Mouse (Mus musculus) myocyte (in vitro differentiated cells): ENCODE results near the gene Bora. TPM values are rescaled to one million over a fixed set of nuclear protein-coding genes. Genes with fewer than 3 reads are reported as not detected.

ENCODE experiments used
- H3K27me3 ChIP-seq: one replicate; pipeline ENCODE4 v1.6.1; 2011; ENCODE audit not compliant: control insufficient read depth, insufficient read depth, insufficient read length
- H3K36me3 ChIP-seq: one replicate; pipeline ENCODE4 v1.6.1; 2011; ENCODE audit not compliant: control insufficient read depth, insufficient read depth
- H3K4me2 ChIP-seq: one replicate; pipeline ENCODE4 v1.6.1; 2011; ENCODE audit warnings: low read depth, control low read depth
- H3K4me3 ChIP-seq: one replicate; pipeline ENCODE4 v1.5.1; 2011; ENCODE audit warnings: mild to moderate bottlenecking, control low read depth, moderate library complexity
- H3K79me2 ChIP-seq: one replicate; pipeline ENCODE4 v1.6.1; 2011; ENCODE audit not compliant: control insufficient read depth, insufficient read depth
- H3ac ChIP-seq: one replicate; pipeline ENCODE4 v1.6.1; 2011; ENCODE audit not compliant: control insufficient read depth, insufficient read length
- CEBPB ChIP-seq: IDR thresholded peaks from 2 replicates; pipeline ENCODE4 v1.6.1; 2011; ENCODE audit warnings: mild to moderate bottlenecking, moderate library complexity; ENCODE audit not compliant: poor library complexity, insufficient read depth, severe bottlenecking
- E2F4 ChIP-seq: IDR thresholded peaks from one replicate; pipeline ENCODE4 v1.6.1; 2011; ENCODE audit warnings: mild to moderate bottlenecking, control low read depth, moderate library complexity; ENCODE audit not compliant: insufficient read depth
- MAX ChIP-seq: IDR thresholded peaks from one replicate; pipeline ENCODE4 v1.6.1; 2011; ENCODE audit warnings: low read depth, mild to moderate bottlenecking, control low read depth
- MYOD1 ChIP-seq, 3 experiments: IDR thresholded peaks; one replicate each; pipeline ENCODE4 v1.6.1; 2011; ENCODE audit warnings: control low read depth in 2 of 3, low read depth in 2 of 3, mild to moderate bottlenecking in 2 of 3, moderate library complexity in 1 of 3; ENCODE audit not compliant: insufficient read length in 2 of 3, control insufficient read depth in 1 of 3
- MYOG ChIP-seq, 3 experiments: IDR thresholded peaks; one replicate each; pipeline ENCODE4 v1.6.1; 2011; ENCODE audit warnings: control low read depth in 2 of 3, low read depth in 2 of 3, mild to moderate bottlenecking in 2 of 3; ENCODE audit not compliant: insufficient read length in 2 of 3, control insufficient read depth in 1 of 3, insufficient read depth in 1 of 3
- POLR2A ChIP-seq: IDR thresholded peaks from one replicate; pipeline ENCODE4 v1.6.1; 2011; ENCODE audit warnings: low read depth, mild to moderate bottlenecking, control low read depth, moderate library complexity; ENCODE audit not compliant: insufficient read length
- POLR2AphosphoS2 ChIP-seq: IDR thresholded peaks from one replicate; pipeline ENCODE4 v1.6.1; 2011; ENCODE audit warnings: low read depth, control low read depth; ENCODE audit not compliant: insufficient read length
- REST ChIP-seq: IDR thresholded peaks from one replicate; pipeline ENCODE4 v1.6.1; 2011; ENCODE audit warnings: mild to moderate bottlenecking, control low read depth, moderate library complexity; ENCODE audit not compliant: insufficient read depth, insufficient read length
- SRF ChIP-seq: IDR thresholded peaks from one replicate; pipeline ENCODE4 v1.6.1; 2011; ENCODE audit warnings: low read depth; ENCODE audit not compliant: control insufficient read depth, insufficient read length
- TCF12 ChIP-seq: IDR thresholded peaks from one replicate; pipeline ENCODE4 v1.6.1; 2011; ENCODE audit warnings: mild to moderate bottlenecking, control low read depth; ENCODE audit not compliant: poor library complexity, insufficient read depth, severe bottlenecking
- TCF3 ChIP-seq: IDR thresholded peaks from one replicate; pipeline ENCODE4 v1.6.1; 2011; ENCODE audit warnings: low read depth, control low read depth; ENCODE audit not compliant: insufficient read length
- USF1 ChIP-seq: IDR thresholded peaks from one replicate; pipeline ENCODE4 v1.6.1; 2011; ENCODE audit warnings: low read depth, mild to moderate bottlenecking, control low read depth, moderate library complexity
- polyA plus RNA-seq: library from polyadenylated mRNA; unstranded; fragments of >200 nt; fragmentation: generic; extraction: Trizol; gene quantifications from one replicate; pipeline ENCODE4 v1.2.1, GENCODE M21; 2012; ENCODE audit warnings: missing spikeins

Bora gene
- 4.3 TPM for polyA plus RNA-seq

GRCm38 (mm10) chr14:99046031-99046781 lies at the start of gene Bora, which contains the start of gene Mzt1:
Gene Bora, plus strand, starts transcription at chr14:99046222.
Gene Mzt1, minus strand, starts transcription at chr14:99046134.
- Histone ChIP-seq H3ac (peak within 1 kb of the TSS; percentile 99), H3K4me2 (peak within 1 kb of the TSS; percentile 86), H3K36me3 (peaks cover 7% of the 10 kb centered on the region), H3K27me3 (no peaks in the 10 kb centered on the region), H3K79me2 (peaks cover 69% of the 10 kb centered on the region), H3K4me3 (peak within 1 kb of the TSS; percentile 87)
- TF ChIP-seq TCF3 (no peak), E2F4 (peak; percentile 93), REST (no peak), USF1 (no peak), CEBPB (no peak), POLR2A (peak; percentile 90), MYOG (IDR thresholded peaks at IDR 0.05; ENCODE audit: control insufficient read depth in 1 of 3, insufficient read depth in 1 of 3, insufficient read length in 2 of 3, low read depth in 2 of 3) (no peak), POLR2AphosphoS2 (peak; percentile 89), SRF (no peak), MYOD1 (IDR thresholded peaks at IDR 0.05; ENCODE audit: control insufficient read depth in 1 of 3, insufficient read length in 2 of 3, low read depth in 2 of 3) (no peak), MAX (no peak), TCF12 (no peak)

GRCm38 (mm10) chr14:99010224-99010919 lies 35.6 kb upstream of the Bora start:
- no peaks in the 10 kb centered on the region for H3K79me2 ChIP-seq
- H3K4me2 ChIP-seq: peak overlapping the region; percentile 59
- TF ChIP-seq TCF3 (no peak), MYOD1 (IDR thresholded peaks at IDR 0.05; ENCODE audit: control insufficient read depth in 1 of 3, insufficient read length in 2 of 3, low read depth in 2 of 3) (no peak), E2F4 (no peak), POLR2A (no peak), MYOG (IDR thresholded peaks at IDR 0.05; ENCODE audit: control insufficient read depth in 1 of 3, insufficient read depth in 1 of 3, insufficient read length in 2 of 3, low read depth in 2 of 3) (no peak), REST (no peak), MAX (no peak), TCF12 (no peak), USF1 (no peak), SRF (no peak), CEBPB (no peak), POLR2AphosphoS2 (no peak)
- H3K4me3 ChIP-seq: no peak overlapping the region
- no peaks in the 10 kb centered on the region for H3K27me3 ChIP-seq
- H3K36me3 ChIP-seq: no peaks in the 10 kb centered on the region
- no peak overlapping the region for H3ac ChIP-seq

- Histone ChIP-seq H3K4me3 (no peak overlapping the region), H3K27me3 (no peaks in the 10 kb centered on the region), H3K79me2 (no peaks in the 10 kb centered on the region), H3ac (no peak overlapping the region), H3K4me2 (peak overlapping the region; percentile 59), H3K36me3 (no peaks in the 10 kb centered on the region)
- TF ChIP-seq MYOD1 (IDR thresholded peaks at IDR 0.05; ENCODE audit: control insufficient read depth in 1 of 3, insufficient read length in 2 of 3, low read depth in 2 of 3) (no peak), TCF12 (no peak), POLR2A (no peak), TCF3 (no peak), CEBPB (no peak), E2F4 (no peak), MYOG (IDR thresholded peaks at IDR 0.05; ENCODE audit: control insufficient read depth in 1 of 3, insufficient read depth in 1 of 3, insufficient read length in 2 of 3, low read depth in 2 of 3) (no peak), USF1 (no peak), REST (no peak), MAX (no peak), POLR2AphosphoS2 (no peak)
Measured at GRCm38 (mm10) chr14:99010920-99011313, 35.1 kb upstream of the Bora start.

GRCm38 (mm10) chr14:99018691-99019090 lies 27.3 kb upstream of the Bora start:
- no peak overlapping the region for H3K4me3 ChIP-seq
- H3ac ChIP-seq: no peak overlapping the region
- H3K36me3 ChIP-seq: no peaks in the 10 kb centered on the region
- no peak overlapping the region for H3K4me2 ChIP-seq
- no peak for TF ChIP-seq SRF
- no peak for TF ChIP-seq MYOG (IDR thresholded peaks at IDR 0.05; ENCODE audit: control insufficient read depth in 1 of 3, insufficient read depth in 1 of 3, insufficient read length in 2 of 3, low read depth in 2 of 3)
- TF ChIP-seq CEBPB: no peak
- no peak for TF ChIP-seq MAX
- TF ChIP-seq POLR2A: no peak
- TF ChIP-seq TCF12: no peak
- no peak for TF ChIP-seq E2F4
- no peak for TF ChIP-seq REST
- TF ChIP-seq POLR2AphosphoS2: no peak
- TF ChIP-seq USF1: no peak
- no peak for TF ChIP-seq MYOD1 (IDR thresholded peaks at IDR 0.05; ENCODE audit: control insufficient read depth in 1 of 3, insufficient read length in 2 of 3, low read depth in 2 of 3)
- no peak for TF ChIP-seq TCF3
- H3K79me2 ChIP-seq: no peaks in the 10 kb centered on the region
- no peaks in the 10 kb centered on the region for H3K27me3 ChIP-seq
